ENCODE assay signal across 9 mouse cellular contexts in genomic region chr11:82177711-82178110, GRCm38 (mm10).
DNase-seq lines count a peak whose midpoint lies in the region; ATAC-seq and TF ChIP-seq lines count a peak whose summit lies in the region.
"Had no signal": no experiment of that assay in that cellular context is flagged by ENCODE, and none has a peak within 500 bp of the region (broad histone marks: within the 10 kb centered on the region; RNA-seq: fewer than 3 reads in every experiment).

No protein-coding gene starts in this region.

- DNase-seq in kidney, adult 2 months = peak; percentile 50
- no peak for DNase-seq in kidney, adult 11 months
- peak; percentile 23 for DNase-seq in c-Kit-positive CD71-positive TER-119-positive erythroid progenitor cells, embryonic 14.5 days (ENCODE audit: low spot score)
- DNase-seq in left cerebral cortex, postnatal 14 days (ENCODE audit: low spot score in 2 of 2) = peak; percentile 45 to 70
- peak; percentile 88 for DNase-seq in midbrain, postnatal 0 days (ENCODE audit: low spot score)

- TF ChIP-seq POLR2A in kidney, adult 2 months (IDR thresholded peaks at IDR 0.05; ENCODE audit: low read depth, low read length) = no peak

- H3K27ac ChIP-seq in kidney, adult 2 months (ENCODE audit: insufficient read depth, low read depth, low read length) = no peak overlapping the region
- H3K27ac ChIP-seq in heart, embryonic 12.5 days (ENCODE audit: poor library complexity, severe bottlenecking) = no peak overlapping the region
- H3K27ac ChIP-seq in midbrain, postnatal 0 days (ENCODE audit: low read depth, low read length) = no peak overlapping the region
- H3K27ac ChIP-seq: macrophage had no signal

- H3K4me1 ChIP-seq in kidney, adult 2 months (ENCODE audit: control insufficient read depth, insufficient read depth, low read length) = no peaks in the 10 kb centered on the region
- H3K4me1 ChIP-seq in E14TG2a.4 (replicated peaks; ENCODE audit: low read depth, low read length) = peaks cover 20% of the 10 kb centered on the region
- H3K4me1 ChIP-seq in heart, embryonic 12.5 days (replicated peaks) = no peaks in the 10 kb centered on the region
- H3K4me1 ChIP-seq in midbrain, postnatal 0 days (ENCODE audit: insufficient read depth, low read length) = no peaks in the 10 kb centered on the region

- ATAC-seq in heart, embryonic 12.5 days (ENCODE audit: insufficient number of reproducible peaks, low FRiP score) = 0 out of 2 replicates have a peak, but pooled peaks have one; percentile 25
- peak; percentile 76 for ATAC-seq in midbrain, postnatal 0 days (ENCODE audit: low FRiP score)
- ATAC-seq in erythroblast, adult 5-6 weeks (replicated peaks; ENCODE audit: low FRiP score, poor library complexity, severe bottlenecking) = no peak

- H3K4me2 ChIP-seq in heart, embryonic 12.5 days = no peak overlapping the region
- no peak overlapping the region for H3K4me2 ChIP-seq in midbrain, postnatal 0 days (ENCODE audit: low read depth, low read length, poor library complexity, severe bottlenecking)

- intact Hi-C loops in left cerebral cortex, postnatal 14 days (cut with DNase I) = loop anchor here (1.0 to 5.0 kb wide), 3 partner anchors 130 to 545 kb away; partner anchors contain the start of gene Ccl7

- peak; percentile 68 for TF ChIP-seq CTCF in kidney, adult 2 months (conservative IDR thresholded peaks at IDR 0.05; ENCODE audit: insufficient read depth, insufficient read length, low read depth, low read length)
- TF ChIP-seq CTCF in E14TG2a.4 (conservative IDR thresholded peaks at IDR 0.05; ENCODE audit: low read length) = peak; percentile 33; the same call in 1 of the 2 replicates
- TF ChIP-seq CTCF in midbrain, postnatal 0 days (IDR thresholded peaks at IDR 0.05) = peak; percentile 88

- no peak overlapping the region for H3K9ac ChIP-seq in heart, embryonic 12.5 days
- no peak overlapping the region for H3K9ac ChIP-seq in midbrain, postnatal 0 days (replicated peaks; ENCODE audit: low read length, poor library complexity, severe bottlenecking)

- 31% methylated on average over 5 of the region's 5 CpGs for WGBS in kidney, adult 2 months
- 30% methylated on average over 5 of the region's 5 CpGs for WGBS in heart, embryonic 12.5 days
- WGBS in midbrain, postnatal 0 days = 28% methylated on average over 5 of the region's 5 CpGs

- no peak overlapping the region for H3K4me3 ChIP-seq in kidney, adult 2 months (ENCODE audit: insufficient read depth, low read depth, low read length)
- H3K4me3 ChIP-seq in E14TG2a.4 (replicated peaks; ENCODE audit: low read length) = no peak overlapping the region
- H3K4me3 ChIP-seq in heart, embryonic 12.5 days = no peak overlapping the region
- H3K4me3 ChIP-seq in midbrain, postnatal 0 days (ENCODE audit: low read depth, low read length) = no peak overlapping the region

- no peaks in the 10 kb centered on the region for H3K27me3 ChIP-seq in kidney, adult 2 months (replicated peaks; ENCODE audit: control insufficient read depth, insufficient read depth, low read length)
- H3K27me3 ChIP-seq in E14TG2a.4 (ENCODE audit: insufficient read depth, low read length) = peaks cover 16% of the 10 kb centered on the region
- peaks cover 20% of the 10 kb centered on the region for H3K27me3 ChIP-seq in heart, embryonic 12.5 days (replicated peaks)
- peaks cover 8% of the 10 kb centered on the region; the same call in 1 of the 2 replicates for H3K27me3 ChIP-seq in midbrain, postnatal 0 days (ENCODE audit: insufficient read depth, low read length)

- H3K36me3 ChIP-seq in kidney, adult 2 months (ENCODE audit: control insufficient read depth, insufficient read depth, low read length) = no peaks in the 10 kb centered on the region
- H3K36me3 ChIP-seq in E14TG2a.4 (ENCODE audit: insufficient read depth, low read length) = no peaks in the 10 kb centered on the region
- no peaks in the 10 kb centered on the region for H3K36me3 ChIP-seq in heart, embryonic 12.5 days
- H3K36me3 ChIP-seq in midbrain, postnatal 0 days (ENCODE audit: insufficient read depth, low read length) = no peaks in the 10 kb centered on the region

- H3K9me3 ChIP-seq in E14TG2a.4 (ENCODE audit: low read length) = no peaks in the 10 kb centered on the region
- H3K9me3 ChIP-seq in heart, embryonic 12.5 days (replicated peaks) = no peaks in the 10 kb centered on the region
- no peaks in the 10 kb centered on the region for H3K9me3 ChIP-seq in midbrain, postnatal 0 days (ENCODE audit: low read length)

Comparison
In these comparisons a context has a peak if more than half of its experiments do, and no peak if none do; other contexts are left out.
1. CTCF ChIP-seq: peak in every context shown above with its lines; median percentile 88 in midbrain, postnatal 0 days; 68 in kidney, adult 2 months; 33 in E14TG2a.4.